Mouse (Mus musculus) megakaryocyte progenitor cell, adult 5-6 weeks (primary cell): ENCODE measurements at regions not wholly inside any gene's neighbourhood (a gene's known extent, or its start where the extent isn't known, plus 50 kb on each side); places are given as distances from the start of the nearest gene placed in this dataset.
"Not testable (repeated sequence)": the region's sequence is repeated elsewhere in the genome, so short reads cannot be mapped to it uniquely, and the experiment has no call there.

Source experiments
- ATAC-seq: replicated peaks from 2 replicates; pipeline ENCODE4 v1.8.0; 2016; ENCODE audit warnings: mild to moderate bottlenecking, moderate TSS enrichment, inconsistent platforms; ENCODE audit not compliant: poor library complexity

DNA sequence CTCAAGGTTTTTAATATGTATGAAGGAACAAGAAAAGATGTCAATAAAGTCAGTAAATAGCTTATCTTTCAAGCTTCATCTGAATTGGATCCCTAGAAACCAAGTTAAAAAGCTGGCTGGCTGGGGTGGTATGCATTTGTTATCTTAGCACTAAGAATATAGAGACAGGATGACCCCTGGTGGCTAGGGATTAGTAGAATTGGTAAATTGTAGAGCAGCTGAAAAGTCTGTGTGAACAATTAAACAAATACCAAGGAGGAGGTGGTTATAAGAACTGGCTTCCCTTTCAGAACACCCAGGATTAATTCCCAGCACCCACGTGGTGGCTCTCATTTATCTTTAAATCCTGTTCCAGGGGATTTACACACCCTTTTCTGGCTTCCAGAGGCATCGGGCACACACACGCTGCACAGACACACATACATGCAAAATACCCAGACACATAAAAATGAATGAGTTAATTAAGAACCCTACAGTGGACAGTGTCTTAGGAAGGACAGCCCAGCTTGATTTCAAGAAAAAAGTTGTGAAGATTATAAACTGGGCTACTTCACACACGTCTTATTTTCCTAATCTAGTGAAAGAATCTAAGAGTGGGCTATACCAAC lies 170.5 kb downstream of the Pdzph1 start:
- no peak for ATAC-seq

DNA sequence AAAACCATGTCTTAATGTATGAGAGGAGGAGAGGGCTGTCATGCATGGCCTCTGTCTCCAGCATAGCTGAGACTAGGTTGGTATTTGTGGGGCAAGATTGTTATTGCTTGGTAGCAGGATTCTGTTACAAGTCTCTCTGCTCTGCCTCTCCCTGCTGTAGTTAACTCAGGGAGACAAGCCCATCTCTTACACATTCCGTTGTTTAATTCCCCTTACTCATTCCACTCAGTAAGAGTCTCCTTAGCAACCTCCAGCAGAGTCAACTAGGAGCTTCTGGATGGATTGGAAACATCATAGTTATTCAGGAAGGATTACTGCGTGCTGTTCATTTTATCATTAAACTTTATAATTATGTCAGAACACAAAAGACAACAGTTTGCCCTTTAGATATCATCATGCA lies 171.8 kb downstream of the Pdzph1 start:
- ATAC-seq: no peak

DNA sequence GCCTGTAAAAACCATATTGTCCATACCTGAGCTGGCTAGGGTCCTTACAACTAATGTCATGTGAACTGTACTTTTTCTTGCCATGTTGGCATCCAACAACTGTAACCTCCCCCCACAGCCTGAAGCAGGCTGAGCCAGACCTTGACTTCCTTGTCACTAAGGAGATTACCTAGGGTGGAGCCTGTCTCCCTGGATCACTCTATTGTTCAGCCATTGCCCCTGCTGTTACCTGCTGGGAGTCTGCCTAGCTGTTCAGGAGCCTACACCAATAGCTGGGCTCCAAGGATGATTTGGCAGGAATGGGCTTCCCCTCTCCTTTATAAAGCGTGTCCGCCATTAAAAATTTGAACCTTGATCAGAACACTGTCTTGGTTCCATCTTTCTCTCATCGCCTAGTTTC lies 215.7 kb downstream of the Pdzph1 start:
- ATAC-seq: not testable (repeated sequence)

DNA sequence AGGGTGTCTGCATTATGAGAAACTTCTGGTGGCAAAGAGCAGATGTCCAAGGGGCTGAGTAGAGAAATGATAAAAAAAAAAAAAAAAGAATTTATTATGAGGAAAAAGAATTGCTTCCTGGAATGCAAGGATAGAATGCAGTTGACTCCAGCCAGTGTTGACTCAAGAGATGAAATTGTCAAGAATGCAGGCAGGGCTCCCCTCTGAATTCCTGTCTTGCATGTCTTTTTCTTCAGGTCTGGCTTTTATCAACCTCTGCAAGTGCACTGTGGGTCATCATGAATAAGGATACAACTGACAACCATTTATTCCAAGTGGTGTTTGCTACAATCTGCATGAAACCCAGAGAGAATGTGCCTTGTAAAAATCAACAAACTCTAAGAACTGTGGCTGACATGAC lies 217.6 kb downstream of the Pdzph1 start:
- ATAC-seq: no peak

DNA sequence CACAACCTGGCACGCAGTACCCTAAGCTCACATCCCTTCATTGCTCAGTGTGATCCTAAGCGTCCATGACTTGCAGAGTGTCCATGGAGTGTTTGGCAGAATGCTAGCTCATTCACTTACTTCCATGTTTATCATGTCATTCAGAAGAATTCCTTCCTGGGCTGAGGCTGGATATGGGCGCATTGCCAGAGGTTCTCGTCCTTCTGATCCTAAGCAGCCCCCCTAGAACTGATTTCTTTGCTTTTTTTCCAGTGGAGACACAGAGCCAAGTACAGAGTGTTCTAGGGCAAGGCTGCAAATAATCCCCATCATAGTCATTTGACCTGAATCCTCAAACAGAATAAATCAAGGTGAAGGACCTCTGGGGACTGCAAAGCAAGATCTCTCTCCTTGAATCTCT lies 226.0 kb downstream of the Pdzph1 start:
- no peak for ATAC-seq

DNA sequence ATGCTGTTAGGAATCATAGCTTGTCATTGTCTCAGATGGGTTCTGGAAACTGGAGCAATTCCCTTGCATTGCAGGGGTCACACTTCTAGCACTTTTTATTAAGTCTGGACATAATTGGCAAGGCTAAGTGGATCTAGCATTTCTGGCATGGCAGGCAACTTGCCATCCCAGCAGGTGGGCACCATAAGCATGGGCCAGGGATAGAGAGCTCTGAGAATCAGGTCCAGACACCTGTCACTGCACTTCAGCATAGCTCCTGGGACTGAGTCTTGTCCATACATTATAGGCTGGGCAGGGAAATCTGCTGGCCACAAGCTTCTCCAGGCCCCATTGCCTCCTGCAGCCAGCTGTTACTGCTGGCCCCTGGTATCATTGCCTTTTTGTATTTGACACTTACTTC lies 242.2 kb downstream of the Pdzph1 start:
- ATAC-seq: no peak

DNA sequence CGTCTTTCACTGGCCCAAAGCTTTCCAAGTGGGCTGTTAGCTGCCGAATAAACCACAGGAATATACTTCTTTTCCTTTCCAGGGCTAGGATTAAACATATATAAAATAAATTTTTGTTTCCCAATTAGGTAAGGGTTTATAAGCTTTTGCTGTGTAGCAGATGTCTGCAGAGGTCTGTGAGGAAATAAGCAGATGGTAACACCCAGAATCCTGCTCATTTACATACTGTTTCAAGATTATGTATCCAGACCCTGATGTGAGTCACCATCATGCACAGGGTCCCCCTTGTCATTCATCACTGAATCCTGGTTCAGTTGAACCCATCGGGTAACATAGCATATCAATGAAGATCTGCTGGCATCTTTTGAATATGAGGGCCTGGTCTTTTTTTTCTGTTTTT lies 242.9 kb downstream of the Pdzph1 start:
- ATAC-seq: no peak

DNA sequence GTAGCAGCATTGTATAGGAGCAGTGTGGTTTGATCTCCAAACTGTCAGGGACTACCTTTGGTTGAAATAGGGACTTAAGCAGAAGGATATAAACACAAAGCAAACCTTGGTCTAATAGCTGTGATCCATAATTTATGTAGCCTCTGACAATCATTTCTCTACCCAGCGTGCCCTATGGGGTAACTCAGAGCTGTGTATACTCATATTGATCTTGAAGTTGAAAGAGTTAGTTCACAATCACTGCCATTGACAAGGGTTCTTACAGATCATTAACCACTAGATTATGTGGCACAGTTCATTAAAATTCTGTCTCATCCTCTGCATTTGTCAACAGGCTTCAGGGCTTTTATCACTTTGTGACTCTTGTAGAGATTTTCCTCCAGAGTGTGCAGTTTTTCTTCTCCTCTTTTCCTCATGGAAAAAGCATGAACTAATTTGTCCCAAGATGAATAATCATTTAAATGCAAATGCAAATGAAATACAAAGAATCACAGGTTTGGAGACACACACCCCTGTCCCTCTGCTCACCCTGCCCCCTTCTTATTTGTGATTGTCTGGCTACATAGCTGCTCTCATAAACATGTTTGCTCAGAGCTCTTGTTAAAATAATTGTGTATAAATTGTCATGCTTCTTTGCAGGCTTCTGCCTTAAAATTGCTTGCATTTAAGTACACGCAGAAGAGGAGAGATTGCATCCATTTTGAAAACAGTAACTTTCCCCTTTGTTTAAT lies 280.3 kb downstream of the Pdzph1 start:
- no peak for ATAC-seq

DNA sequence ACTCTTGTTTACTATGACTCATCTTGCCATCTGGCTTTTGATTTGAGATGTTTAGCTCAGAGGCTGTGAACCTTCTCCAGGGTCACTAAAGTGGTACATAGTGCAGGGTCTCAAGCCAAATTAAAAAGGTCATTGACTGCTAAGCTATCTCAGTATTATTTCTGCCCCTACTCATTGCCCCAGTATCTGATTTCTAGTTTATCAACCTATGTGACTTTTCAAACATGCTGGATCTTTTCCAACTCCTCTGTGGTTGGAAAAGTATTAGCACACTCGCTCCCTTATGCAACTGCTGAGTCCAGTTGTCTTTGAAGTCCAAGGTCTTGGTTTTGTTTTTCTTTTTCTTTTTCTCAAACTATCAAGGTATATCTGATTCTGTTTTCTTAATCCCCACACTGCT lies 301.0 kb downstream of the Pdzph1 start:
- ATAC-seq: no peak

DNA sequence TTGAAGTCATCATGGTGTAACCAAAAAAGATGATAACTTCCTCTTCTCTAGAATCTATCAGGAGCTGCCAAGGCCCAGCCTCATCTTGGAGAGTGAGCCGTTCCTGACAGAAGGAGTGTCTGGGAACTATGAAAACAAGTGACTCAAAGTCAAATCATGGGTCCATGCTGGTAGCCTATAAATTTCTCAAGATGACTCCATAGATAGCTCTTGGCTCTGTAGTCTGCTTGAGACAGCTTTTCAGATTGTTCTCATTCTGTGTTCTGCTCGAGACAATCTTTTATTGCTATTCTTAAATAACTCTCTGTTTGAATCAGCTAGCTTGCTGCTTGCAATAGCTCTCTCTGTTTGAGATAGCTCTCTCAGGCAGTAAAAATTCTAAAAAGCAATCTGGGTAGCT lies 318.9 kb downstream of the Pdzph1 start:
- no peak for ATAC-seq

DNA sequence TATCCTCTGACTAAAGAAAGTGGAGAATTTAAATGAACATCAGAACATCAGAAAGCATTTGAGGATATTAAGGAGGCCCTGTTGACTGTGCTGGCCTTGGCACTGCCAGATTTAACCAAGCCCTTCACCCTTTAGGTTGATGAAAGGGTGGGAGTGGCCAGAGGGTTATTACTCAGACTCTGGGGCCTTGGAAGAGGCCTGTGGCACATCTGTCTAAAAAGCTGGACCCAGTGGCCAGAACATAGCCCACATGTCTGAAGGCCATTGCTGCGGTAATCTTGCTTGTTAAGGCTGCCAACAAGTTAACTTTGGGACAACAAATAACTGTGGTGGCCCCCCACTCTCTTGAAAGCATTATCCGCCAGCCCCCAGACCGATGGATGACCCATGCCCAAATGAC lies 323.1 kb downstream of the Pdzph1 start:
- ATAC-seq: no peak

DNA sequence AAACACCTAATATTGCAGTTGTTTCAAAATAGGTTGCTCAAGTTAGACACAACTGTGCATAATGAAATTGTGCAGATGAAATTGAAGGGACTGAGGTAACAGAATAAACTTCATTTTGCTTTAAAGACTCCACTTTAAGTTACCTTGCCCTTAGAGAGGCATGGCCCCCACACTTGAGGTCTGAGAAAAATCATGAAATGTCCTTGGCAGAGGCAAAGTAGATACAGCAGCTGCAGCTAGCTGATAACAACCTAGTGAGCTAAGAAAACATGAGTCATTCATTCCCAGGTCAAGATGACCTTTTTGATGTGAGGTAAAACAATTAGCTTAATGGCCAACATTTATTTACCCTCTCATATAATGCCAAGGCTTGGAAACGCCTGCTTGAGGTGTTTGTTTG lies 347.4 kb downstream of the Pdzph1 start:
- ATAC-seq: no peak

DNA sequence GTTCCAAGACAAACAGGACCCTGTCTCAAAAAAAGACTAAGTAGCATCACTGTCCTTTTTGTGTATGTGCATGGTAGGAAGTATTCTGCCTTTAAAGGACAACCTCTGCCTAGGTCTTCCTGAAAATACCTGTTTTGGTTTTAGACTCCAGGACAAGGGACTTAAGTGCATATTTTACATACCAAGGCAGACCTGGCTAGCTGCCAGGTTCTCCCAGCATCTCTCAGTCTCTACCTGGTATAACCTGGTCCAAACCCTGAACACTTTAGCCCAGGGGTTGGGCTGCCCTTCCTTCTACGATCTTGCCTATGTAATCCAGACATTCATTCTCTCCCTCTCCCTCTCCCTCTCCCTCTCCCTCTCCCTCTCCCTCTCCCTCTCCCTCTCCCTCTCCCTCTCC lies 348.9 kb downstream of the Pdzph1 start:
- ATAC-seq: no peak

DNA sequence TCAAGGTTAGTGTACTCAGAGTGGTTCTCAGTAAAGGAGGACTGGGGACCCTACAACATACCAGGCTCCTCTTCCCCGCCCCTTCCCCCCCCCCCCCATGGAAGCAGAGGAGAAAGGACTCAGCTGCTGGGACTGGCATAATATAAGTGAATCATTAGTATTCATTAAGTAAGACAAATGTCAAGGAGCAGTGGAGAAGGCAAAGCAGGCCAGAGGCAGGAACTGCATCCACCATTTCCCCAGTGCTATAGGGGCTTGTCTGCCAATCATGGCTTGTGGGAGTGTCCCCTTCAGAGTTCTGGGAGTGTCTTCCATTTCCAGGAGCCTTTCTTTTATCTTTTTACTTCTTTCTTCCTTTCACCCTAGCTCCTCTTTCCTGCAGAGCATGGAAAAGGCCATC lies 392.3 kb downstream of the Pdzph1 start:
- no peak for ATAC-seq

DNA sequence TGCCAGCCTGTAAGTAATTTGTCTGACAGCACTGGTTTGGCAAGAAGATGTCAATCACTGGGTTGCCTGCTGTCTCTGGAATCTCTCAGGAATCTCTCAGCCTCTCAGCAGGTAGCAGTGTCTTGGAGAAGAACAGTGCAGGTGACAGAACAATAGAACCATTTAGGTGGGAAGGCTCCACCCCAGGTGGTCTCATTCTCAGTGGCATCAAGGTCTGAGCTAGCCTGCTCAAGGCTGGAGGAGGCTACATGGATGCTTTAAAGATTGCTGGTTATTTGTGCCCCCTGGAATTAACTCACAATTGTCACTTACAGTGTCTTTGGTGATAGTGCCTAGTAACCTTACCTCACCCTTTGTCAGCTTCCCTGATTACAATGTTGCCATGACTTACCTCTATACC lies 394.5 kb downstream of the Pdzph1 start:
- ATAC-seq: no peak

DNA sequence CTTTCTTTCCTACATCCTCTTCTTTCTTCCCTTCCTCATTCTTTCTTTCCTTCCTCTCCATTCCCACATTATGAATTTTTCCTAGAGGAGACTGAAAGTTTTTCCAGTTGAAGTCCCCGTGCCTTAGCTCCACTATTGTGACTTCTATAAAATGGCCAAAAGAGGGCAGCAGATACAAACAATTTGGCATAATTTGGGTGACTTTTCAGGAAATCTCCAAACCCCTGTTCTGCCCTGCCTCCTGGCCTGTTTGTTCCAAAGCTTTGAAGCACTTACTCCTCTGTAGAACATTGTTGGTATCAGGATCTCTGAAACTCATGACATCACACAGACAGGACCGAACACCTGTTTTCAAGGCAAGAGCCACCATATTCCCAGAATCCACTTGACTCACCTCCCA lies 403.2 kb downstream of the Pdzph1 start:
- ATAC-seq: 0 out of 2 replicates have a peak, but pooled peaks have one; percentile 52

DNA sequence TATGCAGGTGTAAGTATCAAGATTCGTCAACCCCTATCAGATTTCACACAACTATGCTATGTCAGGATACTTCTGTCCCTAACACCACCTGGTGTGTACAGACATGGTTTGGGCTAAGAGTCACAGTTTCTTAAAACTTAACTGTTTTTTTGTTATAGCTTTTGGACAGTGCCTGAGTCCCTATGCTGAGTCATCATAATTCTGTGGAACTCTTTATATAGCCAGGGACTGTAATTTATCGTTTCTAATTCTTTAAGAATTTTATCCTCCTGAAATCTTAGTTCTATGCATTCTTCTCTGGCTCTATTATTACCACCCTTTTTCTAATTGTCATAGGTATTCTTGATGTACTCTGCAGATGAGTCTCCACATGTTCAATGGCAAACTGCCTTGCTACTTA lies 418.3 kb downstream of the Pdzph1 start:
- ATAC-seq: no peak
